Mouse (Mus musculus): ENCODE measurements around the gene Nid1.
"Not testable (repeated sequence)": the region's sequence is repeated elsewhere in the genome, so short reads cannot be mapped to it uniquely, and the experiment has no call there.

DNA sequence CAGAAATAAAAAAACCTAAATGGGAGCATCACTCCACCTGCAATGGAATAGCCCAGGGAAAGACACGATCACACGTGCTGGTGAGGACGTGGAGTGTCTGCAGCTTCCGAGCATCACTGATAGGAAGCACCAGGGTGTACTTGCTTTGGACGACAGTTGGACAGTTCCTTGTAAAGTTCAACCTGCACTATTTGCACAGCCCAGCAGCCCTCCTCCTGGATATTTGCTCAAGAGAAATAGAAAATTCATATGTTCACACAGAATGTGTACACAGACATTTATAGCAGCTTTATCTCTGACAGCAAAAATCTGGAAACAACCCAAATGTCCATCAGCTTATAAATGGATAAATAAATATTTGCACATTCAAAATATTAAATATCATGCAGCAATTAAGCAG is 14.1 kb upstream of the Nid1 start:
- TF ChIP-seq EP300 (IDR thresholded peaks at IDR 0.05; ENCODE audit: insufficient read depth, low read depth, low read length); CTCF (IDR thresholded peaks at IDR 0.05); POLR2A (IDR thresholded peaks at IDR 0.05; ENCODE audit: insufficient read depth, low read depth, low read length): not testable (repeated sequence)

Measured in heart, adult 2 months (tissue).